Mouse (Mus musculus): ENCODE data around the gene Grip1. TPM values are rescaled to one million over a fixed set of nuclear protein-coding genes. Genes with fewer than 3 reads are reported as not detected.

Gene Grip1
- total and polyA plus RNA-seq, 3 experiments = 0.31 to 0.45 (median 0.42) TPM

GRCm38 (mm10) chr10:119483766-119484165 lies 30.1 kb downstream of the Grip1 start:
- WGBS = 30% methylated on average over 6 of the region's 6 CpGs
- Histone ChIP-seq H3K4me3 (no peak overlapping the region), H3K4me1 (ENCODE audit: control insufficient read depth, insufficient read depth, low read length) (no peaks in the 10 kb centered on the region)

GRCm38 (mm10) chr10:119486936-119487335 lies 33.3 kb downstream of the Grip1 start:
- Histone ChIP-seq H3K79me2 (replicated peaks; ENCODE audit: control insufficient read depth, insufficient read depth, low read length) (no peaks in the 10 kb centered on the region), H3K27ac (no peak overlapping the region), H3K4me3 (no peak overlapping the region), H3K27me3 (ENCODE audit: control insufficient read depth, insufficient read depth, low read length) (no peaks in the 10 kb centered on the region), H3K4me1 (ENCODE audit: control insufficient read depth, insufficient read depth, low read length) (no peaks in the 10 kb centered on the region), H3K36me3 (ENCODE audit: control insufficient read depth, insufficient read depth, low read length) (no peaks in the 10 kb centered on the region), H3K9ac (ENCODE audit: low read depth, low read length) (no peak overlapping the region)
- 40% methylated on average over 7 of the region's 7 CpGs for WGBS
- TF ChIP-seq POLR2A (IDR thresholded peaks at IDR 0.05; ENCODE audit: insufficient read depth, low read depth, low read length) (no peak), EP300 (IDR thresholded peaks at IDR 0.05; ENCODE audit: insufficient read depth, low read depth, low read length) (no peak), CTCF (IDR thresholded peaks at IDR 0.05) (no peak)
- intact Hi-C loops (cut with DNase I) = no loop called here
- no peak for DNase-seq

More at GRCm38 (mm10) chr10:119483766-119484165, 30.1 kb downstream of the Grip1 start:
- no peak overlapping the region for H3K9ac ChIP-seq (ENCODE audit: low read depth, low read length)
- TF ChIP-seq POLR2A (IDR thresholded peaks at IDR 0.05; ENCODE audit: insufficient read depth, low read depth, low read length) (no peak), EP300 (IDR thresholded peaks at IDR 0.05; ENCODE audit: insufficient read depth, low read depth, low read length) (no peak), CTCF (IDR thresholded peaks at IDR 0.05) (no peak)
- intact Hi-C loops (cut with DNase I) = no loop called here
- no peak for DNase-seq
- no peaks in the 10 kb centered on the region for H3K27me3 ChIP-seq (ENCODE audit: control insufficient read depth, insufficient read depth, low read length)
- H3K79me2 ChIP-seq (replicated peaks; ENCODE audit: control insufficient read depth, insufficient read depth, low read length) = no peaks in the 10 kb centered on the region
- H3K36me3 ChIP-seq (ENCODE audit: control insufficient read depth, insufficient read depth, low read length) = no peaks in the 10 kb centered on the region
- H3K27ac ChIP-seq = no peak overlapping the region

DNA sequence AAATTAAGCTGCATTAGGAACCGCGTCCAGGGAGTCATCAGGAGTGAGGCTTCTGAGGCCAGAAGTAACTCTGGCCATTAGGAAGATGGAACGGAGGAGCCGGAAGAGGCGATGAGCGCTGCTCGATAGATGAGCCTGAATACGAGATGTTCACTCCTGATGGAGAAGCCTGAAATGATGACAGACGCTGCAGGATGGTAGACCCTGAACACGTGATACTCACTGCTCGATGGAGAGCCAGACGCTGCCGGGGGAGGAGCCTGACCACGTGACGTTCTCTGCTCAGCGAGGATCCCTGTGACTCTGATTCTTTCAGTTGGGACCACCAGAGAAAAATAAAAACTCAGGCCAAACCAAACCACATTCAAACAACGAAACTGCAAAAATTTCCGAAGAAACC lies 37.2 kb downstream of the Grip1 start:
- Histone ChIP-seq H3K36me3 (ENCODE audit: control insufficient read depth, insufficient read depth, low read length) (no peaks in the 10 kb centered on the region), H3K79me2 (replicated peaks; ENCODE audit: control insufficient read depth, insufficient read depth, low read length) (no peaks in the 10 kb centered on the region), H3K4me1 (ENCODE audit: control insufficient read depth, insufficient read depth, low read length) (no peaks in the 10 kb centered on the region), H3K9ac (ENCODE audit: low read depth, low read length) (no peak overlapping the region), H3K27ac (no peak overlapping the region), H3K27me3 (ENCODE audit: control insufficient read depth, insufficient read depth, low read length) (no peaks in the 10 kb centered on the region), H3K4me3 (no peak overlapping the region)
- intact Hi-C loops (cut with DNase I) = no loop called here
- TF ChIP-seq CTCF (IDR thresholded peaks at IDR 0.05) (no peak), EP300 (IDR thresholded peaks at IDR 0.05; ENCODE audit: insufficient read depth, low read depth, low read length) (no peak), POLR2A (IDR thresholded peaks at IDR 0.05; ENCODE audit: insufficient read depth, low read depth, low read length) (no peak)
- WGBS = 90% methylated on average over 18 of the region's 18 CpGs
- no peak for DNase-seq

GRCm38 (mm10) chr10:119495317-119495716 lies 41.7 kb downstream of the Grip1 start:
- Histone ChIP-seq H3K9ac (ENCODE audit: low read depth, low read length) (no peak overlapping the region), H3K27me3 (ENCODE audit: control insufficient read depth, insufficient read depth, low read length) (no peaks in the 10 kb centered on the region), H3K4me1 (ENCODE audit: control insufficient read depth, insufficient read depth, low read length) (no peaks in the 10 kb centered on the region), H3K36me3 (ENCODE audit: control insufficient read depth, insufficient read depth, low read length) (no peaks in the 10 kb centered on the region), H3K4me3 (no peak overlapping the region), H3K27ac (no peak overlapping the region), H3K79me2 (replicated peaks; ENCODE audit: control insufficient read depth, insufficient read depth, low read length) (no peaks in the 10 kb centered on the region)
- DNase-seq = no peak
- 89% methylated on average over 8 of the region's 8 CpGs for WGBS
- TF ChIP-seq CTCF (IDR thresholded peaks at IDR 0.05) = no peak
- no peak for TF ChIP-seq POLR2A (IDR thresholded peaks at IDR 0.05; ENCODE audit: insufficient read depth, low read depth, low read length)
- no peak for TF ChIP-seq EP300 (IDR thresholded peaks at IDR 0.05; ENCODE audit: insufficient read depth, low read depth, low read length)
- intact Hi-C loops (cut with DNase I) = no loop called here

DNA sequence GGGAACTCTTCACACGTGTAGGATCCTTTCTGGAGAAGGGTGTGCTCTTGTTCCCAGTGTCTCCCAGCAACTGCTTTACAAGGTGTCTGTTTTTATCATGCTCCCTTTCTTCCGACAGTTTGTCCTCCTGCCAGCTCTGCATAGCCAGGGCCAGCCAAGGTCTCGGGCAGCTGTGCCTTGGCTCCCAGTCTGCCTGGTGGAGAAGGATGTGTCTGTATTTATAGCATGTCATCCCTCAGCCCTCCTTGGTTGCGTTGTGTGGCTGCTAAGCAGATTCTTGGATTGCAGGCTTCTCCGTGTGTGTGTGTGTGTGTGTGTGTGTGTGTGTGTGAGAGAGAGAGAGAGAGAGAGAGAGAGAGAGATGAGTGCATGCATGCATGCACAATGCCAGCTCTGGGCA lies 42.6 kb downstream of the Grip1 start:
- WGBS = 27% methylated on average over 5 of the region's 5 CpGs
- intact Hi-C loops (cut with DNase I) = no loop called here
- DNase-seq = peak in 1 of 2 experiments; percentile 49

GRCm38 (mm10) chr10:119521686-119522085 lies 68.1 kb downstream of the Grip1 start:
- 92% methylated on average over 11 of the region's 11 CpGs for WGBS
- no peaks in the 10 kb centered on the region for H3K4me1 ChIP-seq (ENCODE audit: control insufficient read depth, insufficient read depth, low read length)
- H3K27me3 ChIP-seq (ENCODE audit: control insufficient read depth, insufficient read depth, low read length) = no peaks in the 10 kb centered on the region
- no peak overlapping the region for H3K27ac ChIP-seq
- H3K36me3 ChIP-seq (ENCODE audit: control insufficient read depth, insufficient read depth, low read length) = no peaks in the 10 kb centered on the region
- H3K4me3 ChIP-seq = no peak overlapping the region
- H3K9ac ChIP-seq (ENCODE audit: low read depth, low read length) = no peak overlapping the region
- H3K79me2 ChIP-seq (replicated peaks; ENCODE audit: control insufficient read depth, insufficient read depth, low read length) = no peaks in the 10 kb centered on the region
- no peak for DNase-seq
- intact Hi-C loops (cut with DNase I) = no loop called here
- TF ChIP-seq POLR2A (IDR thresholded peaks at IDR 0.05; ENCODE audit: insufficient read depth, low read depth, low read length) (no peak), CTCF (IDR thresholded peaks at IDR 0.05) (no peak), EP300 (IDR thresholded peaks at IDR 0.05; ENCODE audit: insufficient read depth, low read depth, low read length) (no peak)

More for the DNA sequence above, 42.6 kb downstream of the Grip1 start:
- Histone ChIP-seq H3K4me1 (ENCODE audit: control insufficient read depth, insufficient read depth, low read length) (no peaks in the 10 kb centered on the region), H3K27ac (no peak overlapping the region), H3K27me3 (ENCODE audit: control insufficient read depth, insufficient read depth, low read length) (no peaks in the 10 kb centered on the region), H3K9ac (ENCODE audit: low read depth, low read length) (no peak overlapping the region), H3K4me3 (no peak overlapping the region), H3K36me3 (ENCODE audit: control insufficient read depth, insufficient read depth, low read length) (no peaks in the 10 kb centered on the region), H3K79me2 (replicated peaks; ENCODE audit: control insufficient read depth, insufficient read depth, low read length) (no peaks in the 10 kb centered on the region)
- TF ChIP-seq EP300 (IDR thresholded peaks at IDR 0.05; ENCODE audit: insufficient read depth, low read depth, low read length) (no peak), POLR2A (IDR thresholded peaks at IDR 0.05; ENCODE audit: insufficient read depth, low read depth, low read length) (no peak), CTCF (IDR thresholded peaks at IDR 0.05) (no peak)
